Mouse (Mus musculus): ENCODE data around the gene Tmem222. TPM values are rescaled to one million over a fixed set of nuclear protein-coding genes. Genes with fewer than 3 reads are reported as not detected.

Gene Tmem222
- 31.7 TPM for polyA plus RNA-seq (2021)

DNA sequence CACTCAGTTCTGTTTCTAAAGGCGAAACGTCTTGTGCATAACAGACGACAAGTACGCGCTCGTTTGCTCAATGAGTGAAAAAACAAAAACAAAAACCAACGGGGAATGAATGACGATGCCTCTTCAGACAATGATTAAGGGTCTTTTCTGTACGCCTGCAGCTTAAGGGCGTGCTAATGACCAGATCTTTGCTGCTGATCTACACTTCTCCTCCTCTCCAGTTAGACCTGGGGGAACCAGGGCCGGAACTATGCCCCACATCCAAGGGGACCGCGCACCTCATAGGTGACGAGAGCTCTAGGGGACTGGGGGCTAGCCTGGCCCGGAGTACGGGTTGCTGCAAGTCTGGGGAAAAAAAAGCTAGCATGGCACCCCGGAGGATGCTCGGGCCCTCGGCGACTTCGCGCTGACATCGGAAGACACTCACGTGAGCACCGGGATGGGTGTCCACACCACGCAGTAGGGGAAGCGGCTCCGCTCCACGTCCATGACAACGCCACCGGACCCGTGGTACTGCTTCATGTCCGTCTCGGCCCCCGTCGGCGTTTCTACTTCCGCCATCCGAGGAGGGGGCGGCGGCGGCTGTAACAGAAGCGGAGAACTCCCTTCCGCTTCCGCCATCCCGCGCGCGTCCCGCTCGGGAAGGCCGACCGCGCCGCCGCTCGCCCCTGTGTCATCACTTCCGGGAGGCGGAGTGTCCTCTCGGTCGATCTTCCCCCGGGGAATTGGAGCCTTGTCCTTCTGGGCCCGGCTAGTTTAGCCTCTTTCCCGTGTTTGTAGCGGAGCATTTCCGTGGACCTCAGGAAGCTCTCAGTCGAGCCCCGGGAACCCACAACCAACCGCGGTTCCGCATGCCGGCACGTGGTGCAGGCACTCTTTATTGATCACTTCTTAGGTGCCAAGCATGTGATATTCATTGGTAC is at the start of gene Tmem222:
Gene Tmem222, minus strand, starts transcription at position 689 of the 923 bp plus-strand sequence.
- ChIA-PET POLR2A (no interaction called here), CTCF (interaction anchor here (1.5 kb wide), 1 partner anchor 35 kb away, joined by 4 read pairs; no protein-coding TSS in a partner anchor)
- in situ Hi-C loops (cut with MboI; ENCODE audit: low pct_unique_long_range_greater_than_20kb), result no loop called here
- peak; percentile 84 for DNase-seq (ENCODE audit: low read depth, low spot score)
- peak; percentile 62 for ATAC-seq
- TF ChIP-seq CTCF (IDR thresholded peaks at IDR 0.05), result no peak
- H3K27me3 ChIP-seq, result no peaks in the 10 kb centered on the region

DNA sequence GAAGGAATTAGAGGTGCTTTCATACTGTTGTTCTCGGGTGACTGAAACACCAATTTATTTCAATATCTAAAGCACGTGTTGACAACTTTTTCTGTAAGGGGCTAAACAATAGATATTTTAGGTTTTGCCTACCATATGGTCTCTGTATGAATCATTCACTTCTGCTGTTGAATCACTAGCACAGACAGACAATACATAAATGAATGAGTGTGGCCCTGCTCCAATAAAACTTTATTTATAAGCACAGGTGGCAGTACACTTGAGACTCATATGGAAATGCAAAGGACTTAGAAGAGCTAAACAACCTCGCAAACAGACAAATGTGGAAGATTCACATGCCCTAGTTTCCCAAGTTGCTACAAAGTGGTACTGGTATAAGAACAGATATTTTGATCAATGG is 42.1 kb upstream of the Tmem222 start:
- POLR2A ChIA-PET, result no interaction called here
- ATAC-seq, result no peak
- H3K27me3 ChIP-seq, result no peaks in the 10 kb centered on the region
- in situ Hi-C loops (cut with MboI; ENCODE audit: low pct_unique_long_range_greater_than_20kb), result no loop called here
- CTCF ChIA-PET, result interaction anchor here (1.0 kb wide), 1 partner anchor 10 kb away, joined by 3 read pairs; no protein-coding TSS in a partner anchor
- DNase-seq (ENCODE audit: low read depth, low spot score), result no peak
- TF ChIP-seq CTCF (IDR thresholded peaks at IDR 0.05), result no peak

- H3K27me3 ChIP-seq, result no peaks in the 10 kb centered on the region
- TF ChIP-seq CTCF (IDR thresholded peaks at IDR 0.05), result no peak
- ChIA-PET POLR2A (no interaction called here), CTCF (interaction anchor here (1.4 to 1.9 kb wide), 3 partner anchors 14 to 307 kb away, joined by 3 to 6 read pairs (median 4); no protein-coding TSS in a partner anchor)
- no peak for ATAC-seq
- in situ Hi-C loops (cut with MboI; ENCODE audit: low pct_unique_long_range_greater_than_20kb), result no loop called here
- no peak for DNase-seq (ENCODE audit: low read depth, low spot score)
Measured at GRCm38 (mm10) chr4:133315991-133316390, 38.4 kb upstream of the Tmem222 start.

DNA sequence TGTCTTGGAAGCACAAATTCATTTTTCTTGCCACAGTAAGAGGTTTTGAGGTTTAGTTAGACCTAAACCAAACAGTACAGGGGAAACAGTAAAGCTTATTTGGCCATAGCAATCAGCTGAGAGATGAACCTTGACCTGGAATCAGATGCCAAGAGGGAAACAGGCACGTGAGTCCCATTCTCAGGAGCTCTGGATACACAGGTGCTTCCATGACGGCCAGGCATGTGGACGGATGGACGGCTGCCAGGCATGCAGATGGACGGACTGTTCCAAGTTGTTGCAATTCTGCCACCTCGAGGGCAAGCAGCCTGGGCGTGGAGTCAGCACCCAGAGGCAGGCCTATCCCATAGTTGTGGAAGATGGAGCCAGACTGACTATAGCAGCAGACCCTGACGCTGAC is 37.3 kb upstream of the Tmem222 start:
- TF ChIP-seq CTCF (IDR thresholded peaks at IDR 0.05), result no peak
- POLR2A ChIA-PET, result no interaction called here
- CTCF ChIA-PET, result interaction anchor here (1.9 kb wide), 1 partner anchor 306 kb away, joined by 4 read pairs; no protein-coding TSS in a partner anchor
- DNase-seq (ENCODE audit: low read depth, low spot score) (no peak), ATAC-seq (no peak)
- H3K27me3 ChIP-seq, result no peaks in the 10 kb centered on the region
- in situ Hi-C loops (cut with MboI; ENCODE audit: low pct_unique_long_range_greater_than_20kb), result no loop called here

DNA sequence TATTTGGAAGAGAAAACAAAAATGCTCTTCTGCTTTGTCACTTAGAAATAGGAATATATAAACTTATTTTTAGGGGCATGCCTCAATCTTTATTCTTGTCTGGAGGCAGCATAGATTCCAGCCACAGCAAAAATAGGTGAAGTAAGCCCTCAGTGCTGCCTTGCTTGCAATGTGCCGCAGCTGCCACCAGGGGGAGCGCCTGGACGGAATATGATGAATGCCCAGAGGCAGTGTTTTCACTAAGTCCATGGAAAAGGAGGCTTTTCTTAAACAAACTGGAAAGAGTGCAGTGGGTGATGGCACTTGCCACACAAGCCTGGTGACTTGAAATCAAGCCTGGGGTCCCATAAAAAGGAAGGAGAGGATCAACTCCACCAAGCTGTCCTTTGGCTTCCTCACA is 32.4 kb upstream of the Tmem222 start:
- H3K27me3 ChIP-seq, result no peaks in the 10 kb centered on the region
- ChIA-PET POLR2A (interaction anchor here (0.5 kb wide), 1 partner anchor 45 kb away, joined by 3 read pairs; no protein-coding TSS in a partner anchor), CTCF (interaction anchor here (1.1 kb wide), 1 partner anchor 8 kb away, joined by 3 read pairs; no protein-coding TSS in a partner anchor)
- in situ Hi-C loops (cut with MboI; ENCODE audit: low pct_unique_long_range_greater_than_20kb), result no loop called here
- DNase-seq (ENCODE audit: low read depth, low spot score) (no peak), ATAC-seq (no peak)
- peak; percentile 26 for TF ChIP-seq CTCF (IDR thresholded peaks at IDR 0.05)

DNA sequence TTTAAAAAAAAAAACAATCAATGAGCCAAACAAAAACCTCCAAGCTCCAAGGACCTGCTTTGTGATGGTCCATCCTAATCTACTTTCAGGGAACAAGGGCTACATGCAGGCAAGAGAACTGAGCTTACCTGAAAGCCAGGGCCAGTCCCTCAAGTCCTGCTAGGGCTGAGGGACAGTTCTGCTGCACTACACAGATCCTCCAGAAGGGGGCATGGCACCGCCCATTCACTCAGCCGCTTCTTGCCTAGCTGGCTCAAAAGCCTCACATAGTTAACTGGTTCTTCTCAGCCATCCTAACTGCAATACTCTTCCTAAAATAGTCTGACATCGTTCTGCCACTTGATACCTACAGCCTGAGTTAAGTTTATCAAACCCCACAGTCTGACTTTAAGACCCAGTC is 29.7 kb upstream of the Tmem222 start:
- no peaks in the 10 kb centered on the region for H3K27me3 ChIP-seq
- ATAC-seq (no peak), DNase-seq (ENCODE audit: low read depth, low spot score) (no peak)
- POLR2A ChIA-PET, result no interaction called here
- CTCF ChIA-PET, result no interaction called here
- peak; percentile 20 for TF ChIP-seq CTCF (IDR thresholded peaks at IDR 0.05)
- in situ Hi-C loops (cut with MboI; ENCODE audit: low pct_unique_long_range_greater_than_20kb), result no loop called here

DNA sequence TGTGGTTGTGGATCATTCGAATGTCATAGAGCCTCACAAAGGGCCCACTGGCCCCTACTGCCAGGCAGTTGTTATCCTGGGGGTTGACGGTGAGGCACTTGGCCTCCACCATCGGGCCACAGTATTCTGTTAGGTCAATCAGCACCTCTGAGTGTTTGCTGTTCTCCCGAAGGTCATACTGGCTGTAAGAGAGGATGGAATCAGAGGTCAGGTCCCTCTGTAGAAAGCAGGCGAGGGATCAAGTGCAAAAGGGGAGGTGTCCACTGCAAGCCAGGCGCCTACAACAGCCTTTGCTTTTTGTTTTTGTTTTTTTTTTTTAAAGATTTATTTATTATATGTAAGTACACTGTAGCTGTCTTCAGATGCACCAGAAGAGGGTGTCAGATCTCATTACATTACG is 28.2 kb upstream of the Tmem222 start:
- H3K27me3 ChIP-seq, result no peaks in the 10 kb centered on the region
- ChIA-PET CTCF (no interaction called here), POLR2A (interaction anchor here (0.6 kb wide), 2 partner anchors 27 to 580 kb away, joined by 3 to 4 read pairs; no protein-coding TSS in a partner anchor)
- ATAC-seq (no peak), DNase-seq (ENCODE audit: low read depth, low spot score) (no peak)
- TF ChIP-seq CTCF (IDR thresholded peaks at IDR 0.05), result no peak
- in situ Hi-C loops (cut with MboI; ENCODE audit: low pct_unique_long_range_greater_than_20kb), result no loop called here

DNA sequence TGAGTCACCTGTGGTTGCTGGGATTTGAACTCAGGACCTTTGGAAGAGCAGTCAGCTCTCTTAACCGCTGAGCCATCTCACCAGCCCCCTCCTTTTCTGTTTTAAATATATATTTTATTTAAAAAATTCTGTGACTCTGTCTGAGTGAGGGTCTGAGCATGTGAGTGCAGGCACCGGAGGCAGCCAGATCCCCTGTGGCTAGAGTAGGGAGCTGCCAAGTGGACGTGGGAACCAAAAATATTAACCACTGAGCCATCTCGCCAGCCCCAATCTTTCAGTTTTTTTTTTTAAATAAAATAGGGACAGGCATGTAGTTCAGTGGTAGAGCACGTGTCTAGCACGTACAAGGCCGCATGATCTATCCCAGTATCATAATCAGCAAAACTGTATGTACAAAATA is 27.2 kb upstream of the Tmem222 start:
- no peaks in the 10 kb centered on the region for H3K27me3 ChIP-seq
- ChIA-PET POLR2A (no interaction called here), CTCF (no interaction called here)
- in situ Hi-C loops (cut with MboI; ENCODE audit: low pct_unique_long_range_greater_than_20kb), result loop anchor here (5.0 kb wide), 2 partner anchors 72 to 297 kb away; no protein-coding TSS in a partner anchor
- DNase-seq (ENCODE audit: low read depth, low spot score) (no peak), ATAC-seq (no peak)
- no peak for TF ChIP-seq CTCF (IDR thresholded peaks at IDR 0.05)

DNA sequence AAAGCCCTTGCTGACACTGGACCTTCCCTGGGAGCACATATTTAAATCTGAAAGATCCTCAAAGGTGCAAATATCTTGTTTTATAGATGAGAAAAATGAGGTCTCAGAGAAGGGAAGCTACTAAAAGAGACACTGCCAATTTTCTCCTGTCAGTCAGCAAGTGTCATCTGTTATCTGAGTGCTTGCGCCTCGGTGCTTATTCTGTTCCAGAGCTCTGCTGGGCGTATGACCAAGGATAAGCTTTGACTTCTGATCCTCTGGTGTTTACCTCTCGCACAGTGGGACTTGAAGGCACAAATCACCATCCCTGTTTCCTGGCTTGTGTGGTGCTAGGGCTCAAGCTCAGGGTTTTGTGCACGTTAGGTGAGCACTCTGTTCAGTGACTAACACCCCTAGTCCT is 25.1 kb upstream of the Tmem222 start:
- in situ Hi-C loops (cut with MboI; ENCODE audit: low pct_unique_long_range_greater_than_20kb), result loop anchor here (5.0 kb wide), 2 partner anchors 70 to 295 kb away; no protein-coding TSS in a partner anchor
- ChIA-PET POLR2A (no interaction called here), CTCF (interaction anchor here (0.9 to 2.4 kb wide), 3 partner anchors 11 to 25 kb away, joined by 4 to 8 read pairs (median 6); no protein-coding TSS in a partner anchor)
- ATAC-seq, result no peak
- TF ChIP-seq CTCF (IDR thresholded peaks at IDR 0.05), result no peak
- no peak for DNase-seq (ENCODE audit: low read depth, low spot score)
- no peaks in the 10 kb centered on the region for H3K27me3 ChIP-seq

- ChIA-PET POLR2A (no interaction called here), CTCF (interaction anchor here (0.9 to 2.4 kb wide), 7 partner anchors 9 to 101 kb away, joined by 3 to 8 read pairs (median 4); no protein-coding TSS in a partner anchor)
- H3K27me3 ChIP-seq, result no peaks in the 10 kb centered on the region
- in situ Hi-C loops (cut with MboI; ENCODE audit: low pct_unique_long_range_greater_than_20kb), result loop anchor here (5.0 kb wide), 2 partner anchors 70 to 295 kb away; no protein-coding TSS in a partner anchor
- no peak for TF ChIP-seq CTCF (IDR thresholded peaks at IDR 0.05)
- DNase-seq (ENCODE audit: low read depth, low spot score) (no peak), ATAC-seq (peak; percentile 62)
Measured at GRCm38 (mm10) chr4:133301802-133302201, 24.2 kb upstream of the Tmem222 start.

DNA sequence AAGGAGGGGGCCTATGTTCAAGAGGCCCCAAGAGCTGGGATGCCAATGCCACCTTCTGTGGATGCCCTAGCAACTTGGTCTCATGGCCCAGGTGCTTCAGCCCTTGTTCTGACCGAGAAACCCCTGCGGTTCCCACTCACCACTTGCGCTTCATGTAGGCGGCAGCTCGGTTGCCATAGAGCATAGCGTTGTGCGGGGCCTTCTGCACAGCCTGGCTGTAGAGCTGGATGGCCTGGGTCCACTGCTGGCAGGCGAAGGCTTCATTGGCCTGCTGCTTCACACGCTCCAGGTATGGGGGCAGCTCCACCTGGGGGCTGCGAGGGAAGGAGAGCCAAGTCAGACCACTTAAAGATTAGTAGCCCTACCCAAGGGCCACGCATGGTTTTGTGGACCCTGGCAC is 22.8 kb upstream of the Tmem222 start:
- H3K27me3 ChIP-seq, result no peaks in the 10 kb centered on the region
- DNase-seq (ENCODE audit: low read depth, low spot score) (no peak), ATAC-seq (no peak)
- in situ Hi-C loops (cut with MboI; ENCODE audit: low pct_unique_long_range_greater_than_20kb), result loop anchor here (5.0 kb wide), 2 partner anchors 68 to 293 kb away; no protein-coding TSS in a partner anchor
- ChIA-PET POLR2A (no interaction called here), CTCF (interaction anchor here (1.4 to 1.9 kb wide), 2 partner anchors 11 to 92 kb away, joined by 3 to 5 read pairs; no protein-coding TSS in a partner anchor)
- TF ChIP-seq CTCF (IDR thresholded peaks at IDR 0.05), result no peak

All from Patski (cell line).